Mouse (Mus musculus) ES-E14 (cell line): Measurements from ENCODE around the gene Ets1. TPM values are rescaled to one million over a fixed set of nuclear protein-coding genes. Genes with fewer than 3 reads are reported as not detected.

Experiments used
- DNase-seq: peaks from one replicate; pipeline ENCODE4 v3.0.0-alpha.2; 2013; ENCODE audit warnings: low read depth, low spot score
- H3K27ac ChIP-seq: 2 replicates; pipeline ENCODE4 v1.5.1; 2012; ENCODE audit warnings: low read depth, mild to moderate bottlenecking, low read length, moderate library complexity, mixed read lengths; ENCODE audit not compliant: poor library complexity, insufficient read depth, severe bottlenecking
- H3K36me3 ChIP-seq: 2 replicates; pipeline ENCODE4 v1.6.1; 2012; ENCODE audit warnings: mild to moderate bottlenecking, low read length, moderate library complexity, mixed read lengths; ENCODE audit not compliant: control insufficient read depth, poor library complexity, insufficient read depth, severe bottlenecking
- H3K4me1 ChIP-seq, 2 experiments: fragments of 150-350 bp in 1 of 2; sonication (generic) in 1 of 2; 2 replicates each; pipeline ENCODE4 v1.6.1; 2012; ENCODE audit warnings: low read length in 2 of 2, mild to moderate bottlenecking in 1 of 2, mixed read lengths in 1 of 2; ENCODE audit not compliant: control insufficient read depth in 2 of 2, insufficient read depth in 2 of 2, poor library complexity in 1 of 2
- H3K4me3 ChIP-seq, 2 experiments: fragments of 150-350 bp in 1 of 2; sonication (generic) in 1 of 2; 2 replicates each; pipeline ENCODE4 v1.5.1; 2012; ENCODE audit warnings: low read length in 2 of 2, low read depth in 1 of 2, mild to moderate bottlenecking in 1 of 2, mixed read lengths in 1 of 2; ENCODE audit not compliant: insufficient read depth in 1 of 2, poor library complexity in 1 of 2, severe bottlenecking in 1 of 2
- H3K9ac ChIP-seq: 2 replicates; pipeline ENCODE4 v1.6.1; 2012; ENCODE audit warnings: low read depth, mild to moderate bottlenecking, low read length, mixed read lengths; ENCODE audit not compliant: poor library complexity, insufficient read depth, severe bottlenecking
- H3K9me3 ChIP-seq: fragments of 150-350 bp; sonication (generic); 2 replicates; pipeline ENCODE4 v1.6.1; 2012; ENCODE audit warnings: low read depth, mild to moderate bottlenecking, low read length; ENCODE audit not compliant: control insufficient read depth, insufficient read depth
- CHD2 ChIP-seq: IDR thresholded peaks from 2 replicates; pipeline ENCODE4 v1.6.1; 2014; ENCODE audit warnings: mild to moderate bottlenecking, low read depth, low read length, inconsistent platforms
- HCFC1 ChIP-seq: IDR thresholded peaks from 2 replicates; pipeline ENCODE4 v1.6.1; 2012; ENCODE audit warnings: low read length, inconsistent platforms, borderline replicate concordance; ENCODE audit not compliant: insufficient read depth
- MAFK ChIP-seq: IDR thresholded peaks from 2 replicates; pipeline ENCODE4 v1.6.1; 2014; ENCODE audit warnings: mild to moderate bottlenecking, low read depth, low read length, inconsistent platforms; ENCODE audit not compliant: insufficient read depth
- ZC3H11A ChIP-seq: IDR thresholded peaks from 2 replicates; pipeline ENCODE4 v1.6.1; 2012; ENCODE audit warnings: low read depth, mild to moderate bottlenecking, inconsistent platforms, low read length, borderline replicate concordance
- ZNF384 ChIP-seq: IDR thresholded peaks from 2 replicates; pipeline ENCODE4 v1.6.1; 2012; ENCODE audit warnings: low read depth, low read length, inconsistent platforms
- in situ Hi-C, 2 experiments: fragments of 600-800 bp; cut with MboI; formaldehyde crosslinking; loops; one replicate each; pipeline ENCODE4 v1.15.1; 2025; ENCODE audit warnings: low sequenced_read_pairs in 2 of 2, inconsistent platforms in 1 of 2; ENCODE audit not compliant: unreplicated experiment in 2 of 2
- total RNA-seq: library from RNA; depleted of rRNA; stranded (reverse); fragments of 300-350 nt; gene quantifications from 2 replicates; pipeline ENCODE4 v1.2.3, GENCODE M21; 2012

Ets1 gene
- total RNA-seq, 1 experiment = 20.9 TPM

- in situ Hi-C loops = no loop called here
- DNase-seq = no peak
- no peak overlapping the region for H3K4me3 ChIP-seq
- H3K4me1 ChIP-seq = no peaks in the 10 kb centered on the region
- H3K9me3 ChIP-seq = no peaks in the 10 kb centered on the region
- no peak overlapping the region for H3K9ac ChIP-seq
- TF ChIP-seq ZC3H11A (no peak), ZNF384 (no peak), HCFC1 (no peak), CHD2 (no peak), MAFK (no peak)
- no peaks in the 10 kb centered on the region for H3K36me3 ChIP-seq
- H3K27ac ChIP-seq = no peak overlapping the region
Observed at GRCm38 (mm10) chr9:32601953-32602352, 34.1 kb upstream of the Ets1 start.

GRCm38 (mm10) chr9:32603097-32603496, 32.9 kb upstream of the Ets1 start:
- Histone ChIP-seq H3K4me1 (peaks cover 0 to 4% of the 10 kb centered on the region in 2 experiments; a peak in 1 of 4 replicates), H3K36me3 (no peaks in the 10 kb centered on the region), H3K9me3 (no peaks in the 10 kb centered on the region), H3K27ac (no peak overlapping the region), H3K4me3 (no peak overlapping the region), H3K9ac (no peak overlapping the region)
- in situ Hi-C loops = no loop called here
- DNase-seq = no peak
- TF ChIP-seq CHD2 = no peak
- TF ChIP-seq HCFC1 = no peak
- TF ChIP-seq ZC3H11A = no peak
- TF ChIP-seq MAFK = no peak
- TF ChIP-seq ZNF384 = no peak

DNA sequence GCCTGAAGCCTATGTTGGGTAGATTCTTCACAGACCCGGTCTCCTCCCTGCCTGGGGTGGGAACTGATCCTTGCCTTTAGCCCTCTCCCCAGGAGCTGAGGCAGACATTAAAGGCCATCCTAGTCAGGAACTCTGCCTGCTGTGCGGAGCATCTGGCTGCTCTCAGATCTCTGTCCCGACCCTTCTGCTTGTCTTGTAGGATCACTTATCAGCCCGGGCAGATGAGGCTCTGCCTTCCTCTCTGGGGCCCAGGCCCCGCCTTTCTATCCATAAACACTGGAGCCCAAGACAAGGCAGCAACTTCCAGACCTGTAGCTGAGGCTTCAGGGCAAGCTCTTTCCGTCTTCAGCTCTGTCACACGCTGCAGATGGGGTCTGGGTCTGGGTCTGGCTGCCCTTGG, 28.8 kb upstream of the Ets1 start:
- no peak for DNase-seq
- Histone ChIP-seq H3K4me3 (no peak overlapping the region), H3K4me1 (peaks cover 0 to 4% of the 10 kb centered on the region in 2 experiments; a peak in 1 of 4 replicates), H3K27ac (no peak overlapping the region), H3K36me3 (no peaks in the 10 kb centered on the region), H3K9ac (no peak overlapping the region), H3K9me3 (no peaks in the 10 kb centered on the region)
- in situ Hi-C loops = no loop called here
- TF ChIP-seq MAFK = no peak
- TF ChIP-seq CHD2 = no peak
- no peak for TF ChIP-seq ZNF384

DNA sequence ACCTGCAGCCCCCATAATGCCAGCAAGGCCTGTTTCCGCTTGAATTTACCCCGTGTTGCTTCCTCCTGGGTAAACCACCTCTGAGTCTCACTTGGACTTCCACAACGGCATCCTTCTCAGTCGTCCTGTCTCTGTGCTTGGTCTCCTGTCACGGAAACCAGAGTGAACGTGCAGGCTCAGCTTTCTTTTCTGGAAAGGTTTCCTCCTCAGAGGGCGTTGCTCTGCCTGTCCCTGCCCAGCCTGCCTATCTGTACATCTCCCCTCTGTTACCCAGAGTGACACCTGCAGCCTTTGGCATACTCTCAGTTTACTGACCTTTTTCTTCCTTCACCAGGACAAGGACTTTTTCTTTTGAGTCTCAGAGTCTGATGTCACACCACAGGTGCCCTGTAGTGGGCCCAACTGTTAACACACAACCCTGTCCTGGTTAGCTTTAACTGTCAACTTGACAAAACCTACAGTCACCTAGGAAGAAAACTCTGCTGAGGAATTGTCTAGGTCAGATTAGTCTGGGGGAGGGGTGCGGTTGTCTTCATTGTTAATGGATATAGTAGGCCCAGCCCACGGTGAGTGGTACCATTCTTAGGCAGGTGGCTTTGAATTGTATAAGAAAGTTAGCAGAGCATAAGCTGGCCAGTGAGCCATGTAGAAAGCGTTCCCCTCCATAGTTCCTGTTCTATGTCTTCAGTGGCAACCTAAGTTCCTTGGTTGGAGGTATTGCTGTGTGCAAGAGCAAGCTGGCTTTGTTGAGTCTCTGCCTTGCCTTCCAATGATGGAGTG, 27.0 kb upstream of the Ets1 start:
- no peaks in the 10 kb centered on the region for H3K36me3 ChIP-seq
- peaks cover 0 to 4% of the 10 kb centered on the region in 2 experiments; a peak in 1 of 4 replicates for H3K4me1 ChIP-seq
- no peak overlapping the region for H3K27ac ChIP-seq
- no peak overlapping the region for H3K4me3 ChIP-seq
- H3K9ac ChIP-seq = no peak overlapping the region
- DNase-seq = no peak
- TF ChIP-seq ZNF384 (no peak), CHD2 (no peak), MAFK (no peak)
- in situ Hi-C loops = no loop called here
- no peaks in the 10 kb centered on the region for H3K9me3 ChIP-seq

GRCm38 (mm10) chr9:32610218-32610617, 25.8 kb upstream of the Ets1 start:
- Histone ChIP-seq H3K9ac (no peak overlapping the region), H3K36me3 (no peaks in the 10 kb centered on the region), H3K9me3 (no peaks in the 10 kb centered on the region), H3K4me3 (no peak overlapping the region), H3K27ac (no peak overlapping the region), H3K4me1 (peaks cover 0 to 4% of the 10 kb centered on the region in 2 experiments; a peak in 1 of 4 replicates)
- TF ChIP-seq ZNF384 (no peak), MAFK (no peak), CHD2 (no peak), HCFC1 (no peak), ZC3H11A (no peak)
- in situ Hi-C loops = no loop called here
- no peak for DNase-seq
